8 mouse cellular contexts compared by ENCODE assay signal in genomic region chr2:174437697-174437982, GRCm38 (mm10). TPM values are rescaled to one million over a fixed set of nuclear protein-coding genes. Genes with fewer than 3 reads are reported as not detected.
DNase-seq lines count a peak whose midpoint lies in the region; ATAC-seq lines count a peak whose summit lies in the region.

No protein-coding gene starts in this region.

- 0 out of 2 replicates have a peak overlapping the region, but pooled peaks have one; percentile 58 for H3K4me3 ChIP-seq in heart, embryonic 12.5 days

- no peak for ATAC-seq in CD4-positive, CD25-positive, alpha-beta regulatory T cell, adult 4 months
- no peak for ATAC-seq in heart, embryonic 12.5 days (ENCODE audit: insufficient number of reproducible peaks, low FRiP score)
- ATAC-seq in monocyte, adult 5-6 weeks (replicated peaks; ENCODE audit: insufficient number of reproducible peaks, low FRiP score, low TSS enrichment, poor library complexity, severe bottlenecking), result peak; percentile 56

- peak; percentile 30 for DNase-seq in CD4-positive, CD25-positive, alpha-beta regulatory T cell, adult 2 months (ENCODE audit: low read depth, low spot score)
- DNase-seq in B cell, adult 2 months, result peak; percentile 71 to 74
- peak; percentile 14 for DNase-seq in liver
- DNase-seq in cerebellum, adult 11-12 months, result no peak
- no peak for DNase-seq in urinary bladder, postnatal 4 days (ENCODE audit: low spot score in 2 of 2)

- H3K27me3 ChIP-seq in heart, embryonic 12.5 days (replicated peaks), result no peaks in the 10 kb centered on the region

- no peaks in the 10 kb centered on the region for H3K9me3 ChIP-seq in heart, embryonic 12.5 days (replicated peaks)

- peak overlapping the region; percentile 85; the same call in 1 of the 2 replicates for H3K4me2 ChIP-seq in heart, embryonic 12.5 days

- no peak overlapping the region for H3K27ac ChIP-seq in heart, embryonic 12.5 days (ENCODE audit: poor library complexity, severe bottlenecking)

- peaks cover 30% of the 10 kb centered on the region for H3K4me1 ChIP-seq in heart, embryonic 12.5 days (replicated peaks)

- peaks cover 29% of the 10 kb centered on the region; the same call in 1 of the 2 replicates for H3K36me3 ChIP-seq in heart, embryonic 12.5 days

- WGBS in heart, embryonic 12.5 days, result 94% methylated on average over 4 of the region's 4 CpGs

- H3K9ac ChIP-seq in heart, embryonic 12.5 days, result no peak overlapping the region

RNA-seq across cellular contexts. Expression of gene Ctsz, which starts 1.2 kb away (rescaled TPM):
- 100 to 1,000 TPM in 1 of 2 experiments, 10 to 100 TPM in 1; 91.9 to 125 TPM for polyA plus RNA-seq in CD4-positive, CD25-positive, alpha-beta regulatory T cell, adult 4 months (2017; shearing (Covaris generic))
- polyA plus RNA-seq in heart, embryonic 12.5 days (2016; fragmentation: Nextera tagmentation; extraction: Ambion mirVana), result 95.9 and 101 TPM in 2 replicates
- 273 to 400 TPM (median 362 TPM) in 3 replicates for total RNA-seq in monocyte, adult 5-6 weeks (2017)

RNA-seq across cellular contexts. Expression of gene Tubb1, which starts 12.9 kb away (rescaled TPM):
- polyA plus RNA-seq in CD4-positive, CD25-positive, alpha-beta regulatory T cell, adult 4 months (2017; shearing (Covaris generic)), result not detected
- 7.5 and 13.8 TPM in 2 replicates for polyA plus RNA-seq in heart, embryonic 12.5 days (2016; fragmentation: Nextera tagmentation; extraction: Ambion mirVana)
- 13.4 to 226 TPM (median 24.5 TPM) in 3 replicates for total RNA-seq in monocyte, adult 5-6 weeks (2017)

RNA-seq across cellular contexts. Expression of gene Nelfcd, which starts 22.0 kb away (rescaled TPM):
- polyA plus RNA-seq in CD4-positive, CD25-positive, alpha-beta regulatory T cell, adult 4 months (2017; shearing (Covaris generic)), result 100 to 1,000 TPM in 1 of 2 experiments, 10 to 100 TPM in 1; 53.4 to 105 TPM
- 89.3 and 94.0 TPM in 2 replicates for polyA plus RNA-seq in heart, embryonic 12.5 days (2016; fragmentation: Nextera tagmentation; extraction: Ambion mirVana)
- total RNA-seq in monocyte, adult 5-6 weeks (2017), result 40.3 to 48.0 TPM (median 44.1 TPM) in 3 replicates

RNA-seq across cellular contexts. Expression of gene Atp5e, which starts 26.3 kb away (rescaled TPM):
- 100 to 1,000 TPM; 552 to 670 TPM for polyA plus RNA-seq in CD4-positive, CD25-positive, alpha-beta regulatory T cell, adult 4 months (2017; shearing (Covaris generic))
- 1,038 and 1,054 TPM in 2 replicates for polyA plus RNA-seq in heart, embryonic 12.5 days (2016; fragmentation: Nextera tagmentation; extraction: Ambion mirVana)
- 143 to 289 TPM (median 191 TPM) in 3 replicates for total RNA-seq in monocyte, adult 5-6 weeks (2017)

RNA-seq across cellular contexts. Expression of gene Prelid3b, which starts 35.2 kb away (rescaled TPM):
- 10 to 100 TPM; 69.8 to 85.8 TPM for polyA plus RNA-seq in CD4-positive, CD25-positive, alpha-beta regulatory T cell, adult 4 months (2017; shearing (Covaris generic))
- polyA plus RNA-seq in heart, embryonic 12.5 days (2016; fragmentation: Nextera tagmentation; extraction: Ambion mirVana), result 136 and 137 TPM in 2 replicates
- total RNA-seq in monocyte, adult 5-6 weeks (2017), result 107 to 190 TPM (median 108 TPM) in 3 replicates

Comparison
In these comparisons a context has a peak if more than half of its experiments do, and no peak if none do; other contexts are left out.
1. DNase-seq: peak in CD4-positive, CD25-positive, alpha-beta regulatory T cell, adult 2 months (single experiment), B cell, adult 2 months (2 of 2) and liver (single experiment); none in cerebellum, adult 11-12 months (single experiment) and urinary bladder, postnatal 4 days (0 of 2).